Mouse (Mus musculus): Measurements from ENCODE around the gene Casq1.

Gene Casq1

GRCm38 (mm10) chr1:172183915-172184314, 35.8 kb downstream of the Casq1 start:
- in situ Hi-C loops (cut with MseI, MboI), result no loop called here

- in situ Hi-C loops (cut with MseI, MboI), result no loop called here
These were observed 36.6 kb downstream of the Casq1 start for GRCm38 (mm10) chr1:172183056-172183455.

GRCm38 (mm10) chr1:172181777-172182176, 37.9 kb downstream of the Casq1 start:
- in situ Hi-C loops (cut with MseI, MboI), result no loop called here

GRCm38 (mm10) chr1:172180881-172181280, 38.8 kb downstream of the Casq1 start:
- in situ Hi-C loops (cut with MseI, MboI), result no loop called here

GRCm38 (mm10) chr1:172179102-172179501, 40.6 kb downstream of the Casq1 start:
- in situ Hi-C loops (cut with MseI, MboI), result no loop called here

- in situ Hi-C loops (cut with MseI, MboI), result no loop called here
These were observed 41.9 kb downstream of the Casq1 start for GRCm38 (mm10) chr1:172177791-172178190.

GRCm38 (mm10) chr1:172173181-172173580, 46.5 kb downstream of the Casq1 start:
- in situ Hi-C loops (cut with MseI, MboI), result no loop called here

- in situ Hi-C loops (cut with MseI, MboI), result no loop called here
These were observed 47.3 kb downstream of the Casq1 start for GRCm38 (mm10) chr1:172172381-172172780.

GRCm38 (mm10) chr1:172169809-172170208, 49.9 kb downstream of the Casq1 start:
- in situ Hi-C loops (cut with MseI, MboI), result no loop called here

GRCm38 (mm10) chr1:172167911-172168310, 51.8 kb downstream of the Casq1 start:
- in situ Hi-C loops (cut with MseI, MboI), result no loop called here

GRCm38 (mm10) chr1:172162959-172163358, 56.7 kb downstream of the Casq1 start:
- in situ Hi-C loops (cut with MseI, MboI), result no loop called here

GRCm38 (mm10) chr1:172162009-172162408, 57.7 kb downstream of the Casq1 start:
- in situ Hi-C loops (cut with MseI, MboI), result no loop called here

- in situ Hi-C loops (cut with MseI, MboI), result no loop called here
These were observed 59.2 kb downstream of the Casq1 start for GRCm38 (mm10) chr1:172160508-172160907.

- in situ Hi-C loops (cut with MseI, MboI), result no loop called here
These were observed 59.7 kb downstream of the Casq1 start for GRCm38 (mm10) chr1:172159970-172160369.
